Mouse (Mus musculus) myocyte (in vitro differentiated cells): Measurements from ENCODE around the gene Nlrp3. TPM values are rescaled to one million over a fixed set of nuclear protein-coding genes. Genes with fewer than 3 reads are reported as not detected.

ENCODE experiments used
- H3K27me3 ChIP-seq: one replicate; pipeline ENCODE4 v1.6.1; 2011; ENCODE audit not compliant: control insufficient read depth, insufficient read depth, insufficient read length
- H3K36me3 ChIP-seq: one replicate; pipeline ENCODE4 v1.6.1; 2011; ENCODE audit not compliant: control insufficient read depth, insufficient read depth
- H3K4me2 ChIP-seq: one replicate; pipeline ENCODE4 v1.6.1; 2011; ENCODE audit warnings: low read depth, control low read depth
- H3K4me3 ChIP-seq: one replicate; pipeline ENCODE4 v1.5.1; 2011; ENCODE audit warnings: mild to moderate bottlenecking, control low read depth, moderate library complexity
- H3K79me2 ChIP-seq: one replicate; pipeline ENCODE4 v1.6.1; 2011; ENCODE audit not compliant: control insufficient read depth, insufficient read depth
- H3ac ChIP-seq: one replicate; pipeline ENCODE4 v1.6.1; 2011; ENCODE audit not compliant: control insufficient read depth, insufficient read length
- CEBPB ChIP-seq: IDR thresholded peaks from 2 replicates; pipeline ENCODE4 v1.6.1; 2011; ENCODE audit warnings: mild to moderate bottlenecking, moderate library complexity; ENCODE audit not compliant: poor library complexity, insufficient read depth, severe bottlenecking
- E2F4 ChIP-seq: IDR thresholded peaks from one replicate; pipeline ENCODE4 v1.6.1; 2011; ENCODE audit warnings: mild to moderate bottlenecking, control low read depth, moderate library complexity; ENCODE audit not compliant: insufficient read depth
- MAX ChIP-seq: IDR thresholded peaks from one replicate; pipeline ENCODE4 v1.6.1; 2011; ENCODE audit warnings: low read depth, mild to moderate bottlenecking, control low read depth
- MYOD1 ChIP-seq, 3 experiments: IDR thresholded peaks; one replicate each; pipeline ENCODE4 v1.6.1; 2011; ENCODE audit warnings: control low read depth in 2 of 3, low read depth in 2 of 3, mild to moderate bottlenecking in 2 of 3, moderate library complexity in 1 of 3; ENCODE audit not compliant: insufficient read length in 2 of 3, control insufficient read depth in 1 of 3
- MYOG ChIP-seq, 3 experiments: IDR thresholded peaks; one replicate each; pipeline ENCODE4 v1.6.1; 2011; ENCODE audit warnings: control low read depth in 2 of 3, low read depth in 2 of 3, mild to moderate bottlenecking in 2 of 3; ENCODE audit not compliant: insufficient read length in 2 of 3, control insufficient read depth in 1 of 3, insufficient read depth in 1 of 3
- POLR2A ChIP-seq: IDR thresholded peaks from one replicate; pipeline ENCODE4 v1.6.1; 2011; ENCODE audit warnings: low read depth, mild to moderate bottlenecking, control low read depth, moderate library complexity; ENCODE audit not compliant: insufficient read length
- POLR2AphosphoS2 ChIP-seq: IDR thresholded peaks from one replicate; pipeline ENCODE4 v1.6.1; 2011; ENCODE audit warnings: low read depth, control low read depth; ENCODE audit not compliant: insufficient read length
- REST ChIP-seq: IDR thresholded peaks from one replicate; pipeline ENCODE4 v1.6.1; 2011; ENCODE audit warnings: mild to moderate bottlenecking, control low read depth, moderate library complexity; ENCODE audit not compliant: insufficient read depth, insufficient read length
- SRF ChIP-seq: IDR thresholded peaks from one replicate; pipeline ENCODE4 v1.6.1; 2011; ENCODE audit warnings: low read depth; ENCODE audit not compliant: control insufficient read depth, insufficient read length
- TCF12 ChIP-seq: IDR thresholded peaks from one replicate; pipeline ENCODE4 v1.6.1; 2011; ENCODE audit warnings: mild to moderate bottlenecking, control low read depth; ENCODE audit not compliant: poor library complexity, insufficient read depth, severe bottlenecking
- TCF3 ChIP-seq: IDR thresholded peaks from one replicate; pipeline ENCODE4 v1.6.1; 2011; ENCODE audit warnings: low read depth, control low read depth; ENCODE audit not compliant: insufficient read length
- USF1 ChIP-seq: IDR thresholded peaks from one replicate; pipeline ENCODE4 v1.6.1; 2011; ENCODE audit warnings: low read depth, mild to moderate bottlenecking, control low read depth, moderate library complexity
- polyA plus RNA-seq: library from polyadenylated mRNA; unstranded; fragments of >200 nt; fragmentation: generic; extraction: Trizol; gene quantifications from one replicate; pipeline ENCODE4 v1.2.1, GENCODE M21; 2012; ENCODE audit warnings: missing spikeins

Gene Nlrp3
- polyA plus RNA-seq, 1 experiment: 0.02 TPM

GRCm38 (mm10) chr11:59554535-59554934 is 13.2 kb downstream of the Nlrp3 start:
- Histone ChIP-seq H3K36me3 (no peaks in the 10 kb centered on the region), H3ac (no peak overlapping the region), H3K79me2 (no peaks in the 10 kb centered on the region), H3K4me3 (no peak overlapping the region), H3K4me2 (no peak overlapping the region), H3K27me3 (peaks cover 15% of the 10 kb centered on the region)
- no peak for TF ChIP-seq POLR2A
- TF ChIP-seq TCF3: no peak
- no peak for TF ChIP-seq USF1
- no peak for TF ChIP-seq MYOD1 (IDR thresholded peaks at IDR 0.05; ENCODE audit: control insufficient read depth in 1 of 3, insufficient read length in 2 of 3, low read depth in 2 of 3)
- TF ChIP-seq TCF12: no peak
- no peak for TF ChIP-seq CEBPB
- TF ChIP-seq MYOG (IDR thresholded peaks at IDR 0.05; ENCODE audit: control insufficient read depth in 1 of 3, insufficient read depth in 1 of 3, insufficient read length in 2 of 3, low read depth in 2 of 3): no peak
- TF ChIP-seq SRF: no peak
- no peak for TF ChIP-seq MAX
- no peak for TF ChIP-seq POLR2AphosphoS2
- TF ChIP-seq E2F4: no peak
- TF ChIP-seq REST: no peak

- Histone ChIP-seq H3K4me2 (no peak overlapping the region), H3K4me3 (no peak overlapping the region), H3K36me3 (no peaks in the 10 kb centered on the region), H3K79me2 (no peaks in the 10 kb centered on the region), H3ac (no peak overlapping the region), H3K27me3 (peaks cover 16% of the 10 kb centered on the region)
- TF ChIP-seq SRF (no peak), TCF12 (no peak), USF1 (no peak), REST (no peak), CEBPB (no peak), MYOD1 (IDR thresholded peaks at IDR 0.05; ENCODE audit: control insufficient read depth in 1 of 3, insufficient read length in 2 of 3, low read depth in 2 of 3) (no peak), POLR2AphosphoS2 (no peak), E2F4 (no peak), MAX (no peak)
Observed at GRCm38 (mm10) chr11:59560906-59561305, 19.5 kb downstream of the Nlrp3 start.

- H3K4me3 ChIP-seq: no peak overlapping the region
- no peak for TF ChIP-seq MYOG (IDR thresholded peaks at IDR 0.05; ENCODE audit: control insufficient read depth in 1 of 3, insufficient read depth in 1 of 3, insufficient read length in 2 of 3, low read depth in 2 of 3)
- TF ChIP-seq CEBPB: no peak
- TF ChIP-seq REST: no peak
- TF ChIP-seq TCF3: no peak
- TF ChIP-seq USF1: no peak
- no peak for TF ChIP-seq POLR2AphosphoS2
- no peak for TF ChIP-seq TCF12
- no peak for TF ChIP-seq SRF
- no peak for TF ChIP-seq E2F4
- TF ChIP-seq MYOD1 (IDR thresholded peaks at IDR 0.05; ENCODE audit: control insufficient read depth in 1 of 3, insufficient read length in 2 of 3, low read depth in 2 of 3): no peak
- no peak for TF ChIP-seq MAX
- TF ChIP-seq POLR2A: no peak
- H3K27me3 ChIP-seq: peaks cover 20% of the 10 kb centered on the region
- no peak overlapping the region for H3K4me2 ChIP-seq
- no peak overlapping the region for H3ac ChIP-seq
- H3K79me2 ChIP-seq: no peaks in the 10 kb centered on the region
- no peaks in the 10 kb centered on the region for H3K36me3 ChIP-seq
Observed at GRCm38 (mm10) chr11:59562336-59562735, 21.0 kb downstream of the Nlrp3 start.

GRCm38 (mm10) chr11:59562837-59563236 is 21.5 kb downstream of the Nlrp3 start:
- Histone ChIP-seq H3K4me3 (no peak overlapping the region), H3K79me2 (no peaks in the 10 kb centered on the region), H3K27me3 (peaks cover 20% of the 10 kb centered on the region), H3ac (no peak overlapping the region), H3K36me3 (no peaks in the 10 kb centered on the region), H3K4me2 (no peak overlapping the region)
- no peak for TF ChIP-seq E2F4
- no peak for TF ChIP-seq USF1
- no peak for TF ChIP-seq TCF12
- TF ChIP-seq SRF: no peak
- no peak for TF ChIP-seq POLR2A
- no peak for TF ChIP-seq TCF3
- TF ChIP-seq REST: no peak
- TF ChIP-seq CEBPB: no peak
- no peak for TF ChIP-seq MYOD1 (IDR thresholded peaks at IDR 0.05; ENCODE audit: control insufficient read depth in 1 of 3, insufficient read length in 2 of 3, low read depth in 2 of 3)
- TF ChIP-seq MYOG (IDR thresholded peaks at IDR 0.05; ENCODE audit: control insufficient read depth in 1 of 3, insufficient read depth in 1 of 3, insufficient read length in 2 of 3, low read depth in 2 of 3): no peak
- TF ChIP-seq POLR2AphosphoS2: no peak
- no peak for TF ChIP-seq MAX

GRCm38 (mm10) chr11:59569306-59569705 is 27.9 kb downstream of the Nlrp3 start:
- H3K4me2 ChIP-seq: no peak overlapping the region
- H3ac ChIP-seq: no peak overlapping the region
- H3K4me3 ChIP-seq: no peak overlapping the region
- H3K79me2 ChIP-seq: no peaks in the 10 kb centered on the region
- TF ChIP-seq POLR2AphosphoS2 (no peak), SRF (no peak), POLR2A (no peak), E2F4 (no peak), MAX (no peak), MYOD1 (IDR thresholded peaks at IDR 0.05; ENCODE audit: control insufficient read depth in 1 of 3, insufficient read length in 2 of 3, low read depth in 2 of 3) (no peak), REST (no peak), CEBPB (no peak), USF1 (no peak), MYOG (IDR thresholded peaks at IDR 0.05; ENCODE audit: control insufficient read depth in 1 of 3, insufficient read depth in 1 of 3, insufficient read length in 2 of 3, low read depth in 2 of 3) (no peak), TCF3 (no peak), TCF12 (no peak)
- H3K27me3 ChIP-seq: peaks cover 32% of the 10 kb centered on the region
- no peaks in the 10 kb centered on the region for H3K36me3 ChIP-seq
